Mouse (Mus musculus) inflammation-experienced regulatory T-cells, adult 6 months (primary cell): Measurements from ENCODE around the gene Cog4. TPM values are rescaled to one million over a fixed set of nuclear protein-coding genes. Genes with fewer than 3 reads are reported as not detected.
"Not testable (repeated sequence)": the region's sequence is repeated elsewhere in the genome, so short reads cannot be mapped to it uniquely, and the experiment has no call there.

Experiments
- ATAC-seq: one replicate; pipeline ENCODE4 v1.8.0; 2017
- polyA plus RNA-seq, 3 experiments: library from polyadenylated mRNA; unstranded; fragments of 100-300 nt; shearing (Covaris generic); gene quantifications; one replicate each; pipeline ENCODE4 v1.2.1; 2017

The Cog4 gene
- polyA plus RNA-seq, 3 experiments from 2014 or later, result 52.3 to 72.4 (median 53.1) TPM

DNA sequence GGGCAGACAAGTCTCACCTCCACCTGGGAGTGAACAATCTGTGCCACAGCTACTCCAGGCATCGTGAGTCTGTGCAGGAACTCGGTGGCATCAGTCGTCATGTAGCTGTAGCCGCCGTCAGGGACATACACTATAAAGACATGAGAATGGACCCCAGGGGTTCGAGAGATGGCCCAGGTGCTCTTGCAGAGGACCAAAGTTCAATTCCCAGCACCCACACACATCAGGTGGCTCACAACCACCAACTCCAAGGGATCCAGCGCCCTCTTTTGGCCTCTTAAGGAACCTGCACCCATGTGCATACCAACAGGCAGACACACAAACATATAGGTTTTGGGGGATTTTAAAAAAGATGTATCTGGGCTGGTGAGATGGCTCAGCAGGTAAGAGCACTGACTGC lies 45.6 kb downstream of the Cog4 start:
- no peak for ATAC-seq

DNA sequence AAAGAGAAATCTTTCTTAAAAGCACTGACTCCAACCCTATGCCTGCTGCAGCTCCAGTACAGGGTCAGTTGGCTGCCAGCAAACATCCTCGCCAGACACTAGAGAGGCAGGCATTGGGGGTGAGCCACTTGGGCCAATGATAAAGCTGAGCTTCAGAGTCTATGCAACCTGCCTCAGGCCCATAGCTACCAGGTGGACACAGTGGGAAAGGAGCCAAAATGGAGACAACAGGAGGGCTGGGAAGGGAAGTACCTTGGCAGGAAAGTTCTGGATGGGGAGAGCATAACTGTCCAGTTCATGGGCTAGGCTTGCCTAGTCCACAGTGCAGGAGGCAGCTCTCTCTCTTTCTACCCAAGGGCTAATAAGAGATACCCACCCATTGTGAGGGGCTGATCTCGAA lies 46.5 kb downstream of the Cog4 start:
- no peak for ATAC-seq

DNA sequence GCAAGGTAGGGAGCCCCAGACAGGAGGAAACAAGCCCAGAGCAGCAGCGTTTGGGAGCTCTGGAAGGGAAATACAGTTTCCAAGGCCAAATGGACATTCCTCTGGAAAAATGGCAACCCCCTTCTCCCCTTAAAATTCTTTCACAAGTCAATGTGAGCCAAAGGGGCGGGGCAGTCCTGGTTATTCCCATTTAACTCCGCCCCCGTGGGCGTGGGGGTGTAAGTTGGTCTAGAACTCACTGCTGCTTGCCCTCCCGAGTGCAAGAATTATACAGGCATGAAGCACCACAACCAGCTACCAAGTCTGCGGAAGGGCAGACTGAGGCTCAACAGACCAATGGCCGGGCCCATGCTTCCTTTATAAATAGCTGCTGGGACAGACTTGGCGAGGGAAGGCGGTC lies 48.5 kb downstream of the Cog4 start:
- no peak for ATAC-seq

DNA sequence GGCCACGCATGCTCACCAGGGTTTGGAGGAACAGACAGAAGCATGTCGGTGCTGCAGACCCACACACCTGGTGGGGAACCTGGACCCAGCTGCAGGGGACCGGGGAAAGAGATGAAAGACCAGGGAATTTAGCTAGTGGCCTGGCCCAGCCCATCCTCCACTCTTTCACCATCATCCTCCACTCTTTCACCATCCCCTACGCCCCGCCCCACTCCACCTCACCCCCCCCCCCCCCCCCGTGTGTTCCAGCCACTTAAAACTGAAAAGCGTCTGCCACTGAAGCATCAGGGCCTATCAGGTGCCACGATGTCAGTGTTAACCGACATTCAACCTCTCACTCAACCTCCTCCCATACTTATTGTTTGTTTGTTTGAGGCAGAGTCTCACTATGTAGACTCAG lies 48.9 kb downstream of the Cog4 start:
- ATAC-seq, result no peak

DNA sequence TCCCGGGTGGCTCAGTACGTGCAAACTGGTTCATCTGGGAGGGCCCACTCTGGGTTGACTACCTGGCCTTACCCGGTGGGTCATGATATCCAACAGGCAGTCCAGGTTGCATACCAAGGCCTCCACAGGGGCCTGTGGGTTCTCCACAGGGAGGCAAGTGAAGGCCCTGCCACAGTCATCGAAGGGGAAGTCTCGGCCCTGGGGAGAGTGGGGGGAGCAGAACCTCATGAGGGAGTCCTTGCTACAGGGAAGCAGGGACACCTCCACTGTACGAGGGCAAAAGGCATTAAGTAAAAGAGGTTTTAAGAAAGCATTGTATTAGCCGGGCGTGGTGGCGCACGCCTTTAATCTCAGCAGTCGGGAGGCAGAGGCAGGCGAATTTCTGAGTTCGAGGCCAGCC lies 49.4 kb downstream of the Cog4 start:
- no peak for ATAC-seq

DNA sequence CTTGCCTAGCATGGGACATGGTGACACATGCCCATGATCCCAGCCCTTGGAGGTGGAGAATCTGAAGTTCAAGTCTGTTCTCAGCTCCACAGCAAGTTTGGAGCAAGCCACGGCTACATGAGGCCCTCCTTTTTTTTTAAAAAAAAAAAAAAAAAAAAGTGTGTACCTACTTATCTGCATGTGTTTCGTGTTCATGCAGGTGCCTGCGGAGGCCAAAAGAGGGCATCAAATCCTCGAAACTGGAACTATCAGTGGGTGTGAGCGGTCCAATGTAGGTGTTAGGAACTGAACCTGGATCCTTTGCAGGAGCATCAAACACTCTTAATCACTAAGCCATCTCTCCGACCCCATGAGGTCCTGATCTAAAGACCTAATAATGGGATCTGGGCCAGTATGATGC lies 51.1 kb downstream of the Cog4 start:
- no peak for ATAC-seq

DNA sequence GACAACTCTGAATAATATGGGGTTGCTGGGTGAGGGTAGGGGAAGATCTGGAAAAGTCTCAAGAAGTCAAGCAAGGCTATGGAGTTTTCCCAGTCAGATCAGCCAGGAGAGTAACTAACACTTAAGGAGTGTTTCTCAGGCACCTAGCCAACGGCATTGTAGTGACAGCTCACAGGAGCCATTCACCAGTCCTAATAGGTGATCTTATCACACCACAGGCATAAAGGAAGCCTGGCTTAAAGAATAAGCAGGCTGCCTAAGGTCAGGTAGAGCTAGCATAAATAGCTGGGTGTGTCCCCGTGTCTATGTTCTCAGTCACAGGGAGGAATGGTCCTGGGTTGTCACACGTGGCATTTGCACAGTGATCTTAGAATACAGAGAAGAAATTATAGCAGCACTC lies 54.7 kb downstream of the Cog4 start:
- ATAC-seq, result no peak

DNA sequence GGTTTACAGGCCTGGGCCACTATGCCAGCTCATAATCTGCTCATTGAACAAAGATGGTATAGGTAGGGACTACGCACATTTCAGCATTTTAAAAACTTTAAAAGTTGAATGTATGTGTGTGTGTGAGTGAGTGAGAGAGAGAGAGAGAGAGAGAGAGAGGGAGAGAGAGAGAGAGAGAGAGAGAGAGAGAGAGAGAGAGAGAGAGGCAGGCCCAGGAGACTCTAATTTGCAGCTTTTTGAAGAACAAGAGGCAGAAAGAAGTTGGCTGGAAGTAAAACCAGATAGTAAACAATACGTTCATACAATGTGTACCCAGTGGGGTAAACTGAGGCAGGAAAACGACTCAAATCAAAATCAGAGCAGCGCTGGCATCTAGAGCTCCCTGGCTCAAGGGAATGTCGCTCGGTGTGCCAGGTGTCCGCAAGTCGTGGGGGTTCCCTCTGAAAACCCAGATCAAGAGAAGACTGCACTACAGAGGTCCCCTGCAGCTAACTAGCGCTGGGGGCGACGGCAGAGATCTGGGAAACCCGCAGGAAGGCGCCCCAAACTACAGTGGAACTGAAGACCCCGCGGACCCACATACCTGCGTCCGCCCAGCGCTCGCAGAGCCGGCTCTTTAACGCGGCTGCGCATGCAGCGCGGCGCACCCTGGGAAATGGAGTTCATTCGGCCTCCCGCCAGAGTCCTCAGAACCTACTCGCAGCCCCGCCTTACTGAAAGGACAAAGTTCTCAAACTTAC lies 55.6 kb downstream of the Cog4 start, which contains the start of gene Fuk:
Gene Fuk (minus strand): TSS at position 650 of the 740 bp plus-strand sequence.
- peak; percentile 98 for ATAC-seq

DNA sequence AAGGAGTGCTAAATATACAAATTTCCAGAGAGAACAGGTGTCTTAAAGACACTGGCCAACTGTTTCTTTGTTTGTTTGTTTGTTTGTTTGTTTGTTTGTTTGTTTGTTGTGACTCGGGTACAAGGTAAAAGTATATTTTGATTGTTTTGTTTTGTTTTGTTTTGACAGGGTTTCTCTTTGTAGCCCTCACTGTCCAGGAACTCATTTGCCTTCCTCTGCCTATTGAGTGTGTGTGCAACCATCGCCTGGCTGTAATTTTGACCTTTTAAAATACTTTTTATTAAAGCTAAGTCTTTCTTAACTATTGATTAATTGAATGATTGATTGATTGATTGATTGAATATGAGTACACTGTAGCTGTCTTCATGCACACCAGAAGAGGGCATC lies 56.2 kb downstream of the Cog4 start:
- ATAC-seq, result no peak

DNA sequence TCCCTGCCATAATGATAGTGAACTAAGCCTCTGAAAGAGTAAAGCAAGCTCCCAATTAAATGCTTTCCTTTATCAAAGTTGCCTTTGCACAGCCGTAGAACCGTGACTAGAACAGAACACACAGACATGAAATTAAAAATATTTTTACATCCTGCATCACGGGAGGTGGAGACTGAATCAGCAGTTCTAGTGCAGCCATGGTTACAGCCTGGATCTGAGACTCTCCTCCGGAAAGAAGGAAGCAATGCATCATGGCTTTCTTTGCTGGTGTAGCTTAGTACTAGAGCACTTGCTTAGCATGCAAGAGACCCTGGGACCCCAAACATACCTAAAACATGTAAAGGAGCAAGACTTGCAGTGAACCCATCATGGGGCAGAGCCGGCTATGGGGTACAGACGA lies 59.0 kb downstream of the Cog4 start:
- no peak for ATAC-seq

DNA sequence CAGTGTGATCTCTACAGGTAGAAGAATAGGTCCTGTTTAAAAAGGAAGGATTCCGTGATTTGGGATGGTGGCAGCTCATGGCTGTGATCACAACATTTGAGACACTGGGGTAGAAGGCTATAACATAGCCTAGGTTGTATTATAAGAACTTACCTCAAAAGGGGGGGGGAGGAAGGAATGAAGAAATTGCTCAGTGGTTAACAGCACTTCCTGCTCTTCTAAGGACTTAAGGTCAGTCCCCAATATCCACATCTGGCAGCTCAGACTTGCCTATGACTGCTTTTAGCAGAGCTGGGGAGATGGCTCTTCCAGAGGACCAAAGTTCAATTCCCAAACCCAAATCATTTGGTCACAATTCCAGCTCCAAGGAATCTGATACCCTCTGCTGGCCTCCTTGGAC lies 60.3 kb downstream of the Cog4 start:
- ATAC-seq, result no peak

DNA sequence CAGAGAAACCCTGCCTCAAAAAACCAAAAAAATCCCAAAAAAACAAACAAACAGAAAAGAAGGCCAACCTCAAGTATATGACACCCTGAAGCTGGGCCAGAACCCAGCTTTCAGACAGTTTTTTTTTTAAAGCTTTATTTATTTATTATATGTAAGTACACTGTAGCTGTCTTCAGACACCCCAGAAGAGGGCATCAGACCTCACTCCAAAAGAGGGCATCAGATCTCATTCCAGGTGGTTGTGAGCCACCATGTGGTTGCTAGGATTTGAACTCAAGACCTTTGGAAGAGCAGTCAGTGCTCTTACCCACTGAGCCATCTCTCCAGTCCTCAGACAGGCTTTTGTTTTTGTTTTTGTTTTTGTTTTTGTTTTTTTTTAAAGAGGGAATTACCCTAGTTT lies 63.5 kb downstream of the Cog4 start:
- not testable (repeated sequence) for ATAC-seq

DNA sequence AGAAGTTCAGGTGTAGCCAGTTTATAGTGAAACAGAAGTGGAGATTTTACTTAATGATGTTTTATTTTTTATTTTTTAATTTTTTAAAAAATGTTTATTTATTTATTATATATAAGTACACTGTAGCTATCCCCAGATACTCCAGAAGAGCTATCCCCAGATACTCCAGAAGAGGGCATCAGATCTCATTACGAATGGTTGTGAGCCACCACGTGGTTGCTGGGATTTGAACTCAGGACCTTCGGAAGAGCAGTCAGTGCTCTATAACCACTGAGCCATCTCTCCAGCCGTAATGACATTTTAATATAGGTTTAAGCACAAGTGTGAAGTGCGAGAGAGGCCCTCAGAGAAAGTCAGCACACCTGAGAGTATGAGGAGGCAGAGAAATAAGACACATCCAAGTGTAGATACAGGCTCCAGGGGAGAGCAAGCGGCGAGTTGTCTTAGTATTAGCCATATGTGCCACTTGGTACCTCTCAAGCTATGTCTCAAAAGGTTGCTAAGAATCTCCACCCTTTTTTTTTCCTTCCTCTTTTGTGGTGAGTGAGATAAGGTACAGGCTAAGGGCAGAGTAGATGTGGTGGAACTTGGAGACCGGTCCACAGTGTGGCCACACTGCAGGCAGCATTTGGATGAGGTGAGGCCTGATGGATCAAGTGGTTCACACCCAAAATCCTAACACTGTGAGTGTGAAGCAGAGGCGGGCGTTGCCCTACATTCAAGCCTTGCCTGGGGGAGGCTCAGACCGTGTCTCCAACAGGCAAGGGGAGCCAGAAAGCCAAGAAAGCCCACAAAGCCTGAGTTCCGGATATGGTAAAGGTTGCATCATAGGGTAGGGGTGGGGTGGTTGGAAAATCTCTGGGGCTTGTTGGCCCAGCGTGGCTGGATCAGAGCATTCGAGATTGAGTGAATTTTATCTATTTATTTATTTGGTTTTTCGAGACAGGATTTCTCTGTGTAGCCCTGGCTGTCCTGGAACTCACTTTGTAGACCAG lies 65.5 kb downstream of the Cog4 start:
- ATAC-seq, result no peak

DNA sequence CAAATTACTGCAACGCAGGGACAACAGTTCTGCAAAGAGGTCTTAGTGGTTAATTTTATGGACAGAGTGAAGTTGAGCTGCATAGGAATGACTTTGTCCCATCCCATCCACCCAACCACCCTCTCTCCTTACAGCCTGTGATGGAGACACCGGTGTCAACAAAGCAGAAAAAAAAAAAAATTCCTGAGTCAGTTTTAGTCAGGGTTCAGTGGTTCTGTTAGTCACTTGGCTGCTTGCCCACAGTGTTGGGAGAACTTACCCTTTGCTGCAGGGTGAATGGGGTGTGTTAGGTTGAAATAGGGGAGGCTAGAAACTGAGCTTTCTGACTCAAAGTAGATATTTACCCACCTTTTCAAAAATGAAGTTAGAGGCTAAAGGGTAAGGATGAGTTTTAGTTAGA lies 71.0 kb downstream of the Cog4 start:
- ATAC-seq, result no peak

DNA sequence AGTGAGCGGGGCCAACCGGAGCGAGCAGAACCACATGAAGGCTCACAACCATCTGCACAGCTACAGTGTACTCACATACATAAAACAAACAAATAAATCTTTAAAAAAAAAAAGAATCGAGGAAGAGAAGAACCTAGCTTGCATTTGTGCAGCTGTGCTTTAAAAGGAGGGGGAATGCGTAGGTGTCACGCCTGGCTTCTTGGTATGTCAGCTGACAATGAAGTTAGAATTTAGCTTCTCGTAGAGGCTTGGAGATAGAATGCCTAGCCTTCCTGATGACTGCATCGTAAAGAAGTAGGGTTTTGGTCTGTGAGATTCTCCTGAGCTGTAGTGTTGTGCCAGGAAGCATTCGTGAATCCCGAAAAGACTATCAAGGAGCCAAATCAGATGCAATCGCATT lies 71.6 kb downstream of the Cog4 start:
- no peak for ATAC-seq

DNA sequence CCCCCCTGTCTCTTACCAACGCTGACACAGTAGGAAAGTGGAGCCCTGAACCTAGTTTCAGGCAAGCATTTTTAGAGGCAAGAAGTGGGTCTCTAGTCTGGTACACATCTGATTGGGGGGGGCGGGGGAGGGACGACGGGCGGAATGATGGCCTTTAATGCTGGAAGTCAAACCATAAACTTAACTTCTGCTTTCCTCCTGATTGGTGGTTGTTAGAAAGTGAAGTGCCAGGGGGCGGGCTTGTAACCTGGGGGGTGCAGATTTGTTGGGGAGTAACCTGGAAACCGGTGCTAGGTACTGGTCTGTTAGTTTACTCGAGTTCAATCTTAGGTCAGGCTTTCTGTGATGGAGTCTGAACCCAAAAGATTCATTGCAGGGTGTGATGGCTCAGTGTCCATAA lies 72.1 kb downstream of the Cog4 start:
- no peak for ATAC-seq

DNA sequence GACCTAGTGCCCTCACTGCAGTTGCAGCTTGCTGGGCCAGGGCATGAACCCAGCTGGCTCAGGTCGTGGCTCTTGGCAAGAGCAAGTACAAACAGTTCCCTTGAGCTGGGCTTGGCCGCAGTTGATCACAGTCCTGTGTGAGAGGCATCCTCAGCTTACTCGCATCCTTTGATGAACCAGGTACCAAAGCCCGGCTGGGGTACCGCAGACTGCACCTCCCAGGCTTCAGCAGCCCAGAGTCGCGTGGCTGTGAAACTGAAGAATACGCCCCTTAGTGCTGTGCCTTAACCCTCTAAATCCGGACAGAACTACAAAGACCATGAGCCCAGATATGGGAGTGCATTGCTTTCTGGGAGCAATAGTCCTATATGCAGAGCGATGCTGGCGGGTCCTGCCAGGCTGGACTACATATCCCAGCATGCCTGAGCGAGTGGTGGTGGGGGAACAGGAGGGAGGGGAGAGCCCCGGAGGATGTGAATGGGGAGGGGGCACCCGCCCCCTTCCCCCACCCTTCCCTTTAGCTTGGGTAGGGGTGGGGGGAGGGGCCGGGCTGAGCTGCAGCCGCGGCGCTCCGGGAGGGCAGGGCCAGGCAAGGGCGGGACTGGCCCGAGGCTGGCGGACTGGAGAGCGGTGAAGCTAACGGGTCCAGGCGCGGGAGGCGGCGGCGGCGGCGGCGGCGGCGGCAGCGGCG lies 73.1 kb downstream of the Cog4 start, which contains the start of gene St3gal2:
Gene St3gal2 (plus strand): TSS at position 582 of the 691 bp plus-strand sequence.
- ATAC-seq, result peak; percentile 98

DNA sequence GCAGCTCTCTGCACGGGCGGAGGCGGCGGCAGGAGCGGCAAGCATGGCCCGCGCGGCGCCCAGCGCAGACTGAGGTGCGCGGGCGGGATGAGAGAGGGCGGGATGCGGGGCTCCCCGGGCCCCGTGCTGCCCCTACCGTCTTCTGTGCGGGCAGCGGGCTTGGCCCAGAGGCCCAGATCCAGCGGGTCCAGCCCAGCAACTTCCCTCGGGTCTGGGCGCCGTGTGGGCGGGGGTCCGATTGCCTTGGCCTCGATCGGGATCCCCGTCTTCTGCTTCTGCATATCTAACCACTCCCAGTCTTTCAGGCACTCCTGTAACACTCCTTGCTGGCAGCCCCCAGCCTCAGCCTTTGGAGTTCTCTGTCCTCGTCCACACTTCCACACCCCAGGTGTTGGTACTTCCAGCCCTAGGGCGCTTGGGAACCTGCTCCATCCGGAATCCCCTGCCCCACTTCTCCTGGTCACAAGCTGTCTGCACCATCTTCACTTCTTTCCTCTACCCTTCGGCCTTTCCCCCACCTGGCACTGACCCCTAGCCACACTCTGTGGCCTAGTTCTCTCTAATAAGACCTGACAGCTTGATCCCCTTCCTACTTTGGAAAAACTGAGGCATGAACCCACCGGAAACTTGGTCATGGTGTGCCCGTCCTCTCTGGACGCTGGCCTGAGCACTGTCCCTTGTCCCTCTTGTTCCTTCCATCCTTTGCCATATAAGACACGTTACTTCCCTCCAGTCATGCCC lies 73.8 kb downstream of the Cog4 start:
- peak; percentile 42 for ATAC-seq

DNA sequence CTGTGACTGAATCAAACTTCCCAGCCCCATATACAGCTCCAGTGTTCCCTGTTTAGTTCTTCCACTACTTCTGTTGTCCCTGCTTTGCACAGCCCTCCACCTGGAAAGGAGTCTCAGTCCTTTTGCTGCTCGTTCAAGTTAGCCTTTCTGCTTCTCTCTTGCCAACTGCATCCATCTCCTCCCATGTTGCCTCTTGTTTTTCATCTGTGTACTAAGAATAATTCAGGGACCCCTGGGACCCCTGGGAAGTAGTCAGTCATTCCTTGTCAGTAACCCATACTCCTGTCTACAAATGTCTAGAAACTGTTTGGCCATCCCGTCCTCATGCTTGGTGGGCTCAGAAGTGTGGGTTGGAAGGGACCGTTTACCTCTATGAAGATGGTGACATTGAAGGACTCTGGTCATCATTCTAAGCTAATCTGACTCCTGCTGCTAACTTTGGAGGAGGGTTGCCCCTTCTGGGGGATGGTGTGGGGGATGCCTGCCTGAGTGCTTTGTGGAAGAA lies 74.4 kb downstream of the Cog4 start:
- ATAC-seq, result no peak

DNA sequence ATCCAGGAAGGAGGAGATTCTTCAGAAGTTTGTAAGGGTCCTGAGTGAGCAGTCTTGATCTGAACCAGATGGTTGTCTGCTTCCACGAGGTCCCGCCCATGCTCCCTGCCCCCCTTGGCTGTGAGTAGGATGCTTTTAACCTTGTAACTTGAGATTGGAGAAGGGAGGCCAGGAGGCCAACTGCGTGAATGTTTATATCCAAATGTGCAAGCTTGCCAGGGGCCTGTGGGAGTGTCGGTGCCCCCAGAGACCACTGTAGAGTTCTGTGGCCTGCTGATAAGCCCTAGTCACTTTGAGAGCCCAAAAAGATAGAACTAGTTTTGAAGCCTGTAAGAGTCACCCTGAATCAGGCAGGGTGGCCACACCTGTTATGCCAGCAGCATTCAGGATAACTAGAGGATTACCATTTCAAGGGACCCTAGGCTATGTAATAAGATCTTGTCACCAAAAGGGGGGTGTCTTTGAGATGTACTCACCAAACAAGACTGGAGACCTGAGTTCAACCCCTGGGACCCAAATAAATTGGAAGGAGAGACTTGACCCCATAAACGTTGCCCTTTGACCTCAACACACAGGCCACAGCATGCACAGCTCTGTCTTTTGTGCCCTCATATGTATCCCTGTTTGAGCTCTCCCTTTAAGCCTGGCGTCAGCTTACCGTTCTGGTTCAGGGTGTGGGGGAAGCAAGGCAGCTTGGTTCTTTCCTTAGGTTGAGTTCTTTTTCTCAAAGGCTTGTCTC lies 75.3 kb downstream of the Cog4 start:
- ATAC-seq, result no peak

DNA sequence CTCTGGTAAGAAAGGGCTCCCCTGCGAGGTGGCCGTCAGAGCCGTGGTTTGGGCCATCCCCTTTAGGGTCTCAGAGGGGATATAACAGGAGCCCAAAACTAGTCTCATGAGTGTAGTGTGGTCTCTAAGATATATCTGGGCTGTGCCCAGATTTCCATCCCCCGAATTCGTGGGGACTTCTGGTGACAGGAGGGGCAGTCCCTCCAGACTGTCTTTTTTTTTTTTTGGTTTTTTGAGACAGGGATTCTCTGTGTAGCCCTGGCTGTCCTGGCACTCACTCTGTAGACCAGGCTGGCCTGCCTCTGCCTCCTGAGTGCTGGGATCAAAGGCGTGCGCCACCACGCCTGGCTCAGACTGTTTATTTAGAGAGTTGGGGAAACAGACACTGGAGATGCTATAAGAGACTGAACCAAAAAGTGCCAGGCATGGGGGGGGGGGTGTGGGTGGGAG lies 79.3 kb downstream of the Cog4 start:
- peak; percentile 20 for ATAC-seq
